Mouse (Mus musculus) MEL (cell line): ENCODE measurements at regions not wholly inside any gene's neighbourhood (a gene's known extent, or its start where the extent isn't known, plus 50 kb on each side); places are given as distances from the start of the nearest gene placed in this dataset.

Experiments
- DNase-seq: peaks from one replicate; pipeline ENCODE4 v3.0.0; 2011; ENCODE audit warnings: low read depth, low spot score
- H3K27ac ChIP-seq: 2 replicates; pipeline ENCODE4 v1.5.1; 2012; ENCODE audit warnings: low read depth, mild to moderate bottlenecking, control low read depth, low read length, moderate library complexity; ENCODE audit not compliant: control insufficient read depth
- H3K27me3 ChIP-seq, 2 experiments: fragments of 150-350 bp in 1 of 2; sonication (generic) in 1 of 2; 2 replicates each; pipeline ENCODE4 v1.6.1; 2012; ENCODE audit warnings: low read length in 2 of 2, mild to moderate bottlenecking in 2 of 2, improper control_type of control experiment in 1 of 2, moderate library complexity in 1 of 2; ENCODE audit not compliant: insufficient read depth in 2 of 2, control insufficient read depth in 1 of 2
- H3K36me3 ChIP-seq, 2 experiments: 2 replicates each; pipeline ENCODE4 v1.6.1; 2012 to 2014; ENCODE audit warnings: low read length in 2 of 2, improper control_type of control experiment in 1 of 2, inconsistent platforms in 1 of 2, mild to moderate bottlenecking in 1 of 2; ENCODE audit not compliant: insufficient read depth in 2 of 2, control insufficient read depth in 1 of 2
- H3K4me1 ChIP-seq, 2 experiments: fragments of 150-350 bp in 1 of 2; sonication (generic) in 1 of 2; 2 replicates each; pipeline ENCODE4 v1.6.1; 2012; ENCODE audit warnings: low read length in 2 of 2, improper control_type of control experiment in 1 of 2, mild to moderate bottlenecking in 1 of 2; ENCODE audit not compliant: insufficient read depth in 2 of 2, control insufficient read depth in 1 of 2
- H3K4me3 ChIP-seq, 2 experiments: fragments of 150-350 bp in 1 of 2; sonication (generic) in 1 of 2; 2 replicates each; pipeline ENCODE4 v1.5.1; 2012; ENCODE audit warnings: low read depth in 2 of 2, low read length in 2 of 2, mild to moderate bottlenecking in 2 of 2, moderate library complexity in 2 of 2, control low read depth in 1 of 2, improper control_type of control experiment in 1 of 2; ENCODE audit not compliant: control insufficient read depth in 1 of 2, insufficient read depth in 1 of 2
- H3K79me2 ChIP-seq: 2 replicates; pipeline ENCODE4 v1.6.1; 2012; ENCODE audit warnings: mild to moderate bottlenecking, low read length, moderate library complexity; ENCODE audit not compliant: control insufficient read depth, poor library complexity, insufficient read depth
- H3K9ac ChIP-seq: 2 replicates; pipeline ENCODE4 v1.6.1; 2012; ENCODE audit warnings: low read depth, mild to moderate bottlenecking, control low read depth, low read length, moderate library complexity; ENCODE audit not compliant: control insufficient read depth, poor library complexity, severe bottlenecking
- H3K9me3 ChIP-seq: fragments of 150-350 bp; sonication (generic); replicated peaks from 2 replicates; pipeline ENCODE4 v1.6.1; 2012; ENCODE audit warnings: mild to moderate bottlenecking, low read length, improper control_type of control experiment, moderate library complexity; ENCODE audit not compliant: insufficient read depth
- CHD1 ChIP-seq: IDR thresholded peaks from 2 replicates; pipeline ENCODE4 v1.6.1; 2012; ENCODE audit warnings: low read depth, mild to moderate bottlenecking, inconsistent platforms, low read length, improper control_type of control experiment
- CHD2 ChIP-seq: IDR thresholded peaks from 2 replicates; pipeline ENCODE4 v1.6.1; 2011; ENCODE audit warnings: low read length, improper control_type of control experiment
- ELF1 ChIP-seq: IDR thresholded peaks from 2 replicates; pipeline ENCODE4 v1.6.1; 2014; ENCODE audit warnings: low read depth, mild to moderate bottlenecking, inconsistent platforms, low read length, improper control_type of control experiment, moderate library complexity
- EP300 ChIP-seq, 2 experiments: IDR thresholded peaks; 2 replicates each; pipeline ENCODE4 v1.6.1; 2011; ENCODE audit warnings: improper control_type of control experiment in 2 of 2, low read length in 2 of 2, low read depth in 1 of 2, mild to moderate bottlenecking in 1 of 2
- ETS1 ChIP-seq: IDR thresholded peaks from 2 replicates; pipeline ENCODE4 v1.6.1; 2012; ENCODE audit warnings: low read depth, mild to moderate bottlenecking, inconsistent platforms, low read length, improper control_type of control experiment, moderate library complexity
- HCFC1 ChIP-seq: IDR thresholded peaks from 2 replicates; pipeline ENCODE4 v1.6.1; 2012; ENCODE audit warnings: low read depth, mild to moderate bottlenecking, inconsistent platforms, low read length, improper control_type of control experiment, moderate library complexity
- MAX ChIP-seq: IDR thresholded peaks from 2 replicates; pipeline ENCODE4 v1.6.1; 2011; ENCODE audit warnings: low read length, improper control_type of control experiment
- MXI1 ChIP-seq: IDR thresholded peaks from 2 replicates; pipeline ENCODE4 v1.6.1; 2011; ENCODE audit warnings: mild to moderate bottlenecking, low read depth, low read length, improper control_type of control experiment
- MYB ChIP-seq: IDR thresholded peaks from 2 replicates; pipeline ENCODE4 v1.6.1; 2011; ENCODE audit warnings: mild to moderate bottlenecking, low read depth, low read length, improper control_type of control experiment
- NRF1 ChIP-seq: IDR thresholded peaks from 2 replicates; pipeline ENCODE4 v1.6.1; 2014; ENCODE audit warnings: low read depth, mild to moderate bottlenecking, inconsistent platforms, low read length, improper control_type of control experiment, moderate library complexity; ENCODE audit not compliant: poor library complexity, insufficient read depth, severe bottlenecking
- POLR2A ChIP-seq, 2 experiments: IDR thresholded peaks; 2 replicates each; pipeline ENCODE4 v1.6.1; 2011 to 2012; ENCODE audit warnings: low read length in 2 of 2, mild to moderate bottlenecking in 2 of 2, control low read depth in 1 of 2, improper control_type of control experiment in 1 of 2, low read depth in 1 of 2, moderate library complexity in 1 of 2; ENCODE audit not compliant: control insufficient read depth in 1 of 2, insufficient read depth in 1 of 2, poor library complexity in 1 of 2
- POLR2AphosphoS2 ChIP-seq: IDR thresholded peaks from 2 replicates; pipeline ENCODE4 v1.6.1; 2011; ENCODE audit warnings: low read length, improper control_type of control experiment
- POLR2AphosphoS5 ChIP-seq: IDR thresholded peaks from 2 replicates; pipeline ENCODE4 v1.6.1; 2012; ENCODE audit warnings: low read depth, borderline replicate concordance, mild to moderate bottlenecking, inconsistent platforms, low read length, moderate library complexity, mixed read lengths
- RAD21 ChIP-seq: IDR thresholded peaks from 2 replicates; pipeline ENCODE4 v1.6.1; 2011; ENCODE audit warnings: mild to moderate bottlenecking, low read depth, low read length, improper control_type of control experiment
- RCOR1 ChIP-seq: IDR thresholded peaks from 2 replicates; pipeline ENCODE4 v1.6.1; 2012; ENCODE audit warnings: low read depth, mild to moderate bottlenecking, inconsistent platforms, low read length, improper control_type of control experiment
- SMC3 ChIP-seq: IDR thresholded peaks from 2 replicates; pipeline ENCODE4 v1.6.1; 2011; ENCODE audit warnings: low read depth, low read length, improper control_type of control experiment
- TAL1 ChIP-seq: IDR thresholded peaks from 2 replicates; pipeline ENCODE4 v1.6.1; 2012; ENCODE audit warnings: mild to moderate bottlenecking, inconsistent platforms, low read length, moderate library complexity, mixed read lengths
- TBP ChIP-seq: IDR thresholded peaks from 2 replicates; pipeline ENCODE4 v1.8.0; 2011; ENCODE audit warnings: low read depth, low read length, improper control_type of control experiment
- TCF12 ChIP-seq: IDR thresholded peaks from 2 replicates; pipeline ENCODE4 v1.6.1; 2014; ENCODE audit warnings: low read depth, mild to moderate bottlenecking, inconsistent platforms, low read length, improper control_type of control experiment, moderate library complexity
- USF1 ChIP-seq: IDR thresholded peaks from 2 replicates; pipeline ENCODE4 v1.6.1; 2014; ENCODE audit warnings: low read depth, mild to moderate bottlenecking, inconsistent platforms, low read length, improper control_type of control experiment, moderate library complexity

DNA sequence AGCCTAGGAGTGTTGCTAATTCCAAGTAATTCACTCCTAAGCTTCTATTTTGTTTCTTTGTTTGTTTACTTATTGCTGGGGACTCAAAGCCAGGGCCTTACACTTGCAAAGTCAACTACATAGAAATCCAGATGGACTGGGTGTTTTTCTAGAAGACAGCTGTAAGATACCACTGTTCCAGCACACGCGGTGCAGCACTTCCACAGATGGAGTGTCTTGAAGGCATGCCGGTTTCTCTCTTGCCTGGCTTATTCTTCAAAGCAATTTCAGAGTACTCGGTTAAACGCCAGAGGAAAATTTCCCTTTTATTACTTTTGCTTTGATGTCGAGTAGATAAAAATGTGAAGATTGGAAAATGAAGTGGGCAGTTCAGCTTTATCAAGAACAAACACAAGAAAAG, 477.4 kb downstream of the Etv1 start:
- no peak for DNase-seq
- Histone ChIP-seq H3K4me1 (no peaks in the 10 kb centered on the region), H3K27ac (no peak overlapping the region), H3K27me3 (no peaks in the 10 kb centered on the region), H3K36me3 (no peaks in the 10 kb centered on the region), H3K9me3 (no peaks in the 10 kb centered on the region), H3K9ac (no peak overlapping the region), H3K4me3 (no peak overlapping the region), H3K79me2 (no peaks in the 10 kb centered on the region)
- TF ChIP-seq RAD21, result no peak
- no peak for TF ChIP-seq POLR2AphosphoS2
- TF ChIP-seq USF1, result no peak

DNA sequence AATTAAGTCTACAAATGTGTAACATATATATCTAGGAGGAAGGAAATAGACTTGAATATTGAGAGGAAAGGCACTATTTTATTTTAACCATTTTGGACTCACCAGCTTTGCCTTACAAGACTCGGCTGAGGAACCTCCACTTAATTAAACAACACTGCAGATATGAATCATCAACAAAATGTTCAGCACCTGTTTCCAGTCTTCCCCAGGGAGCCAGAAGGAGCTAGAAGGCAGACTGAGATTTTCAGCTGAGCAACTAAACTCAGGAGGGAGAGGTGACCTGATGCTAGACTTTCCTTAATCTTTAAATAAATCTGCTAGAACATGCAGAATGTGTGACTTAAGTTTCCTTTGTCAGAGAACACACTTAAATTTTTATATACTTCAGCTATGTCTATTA, 478.4 kb downstream of the Etv1 start:
- H3K4me3 ChIP-seq, result no peak overlapping the region
- H3K9me3 ChIP-seq, result no peaks in the 10 kb centered on the region
- H3K79me2 ChIP-seq, result no peaks in the 10 kb centered on the region
- no peak overlapping the region for H3K27ac ChIP-seq
- TF ChIP-seq TCF12 (no peak), TAL1 (no peak), HCFC1 (no peak), ETS1 (no peak), SMC3 (no peak), MYB (no peak), ELF1 (no peak), POLR2AphosphoS5 (no peak), MAX (no peak), CHD2 (no peak), EP300 (IDR thresholded peaks at IDR 0.05; ENCODE audit: low read depth in 1 of 2, low read length in 2 of 2) (no peak), CHD1 (no peak), POLR2A (IDR thresholded peaks at IDR 0.05; ENCODE audit: control insufficient read depth in 1 of 2, insufficient read depth in 1 of 2, low read depth in 1 of 2, low read length in 2 of 2, poor library complexity in 1 of 2) (no peak), TBP (no peak), MXI1 (no peak)
- H3K27me3 ChIP-seq, result no peaks in the 10 kb centered on the region
- H3K9ac ChIP-seq, result no peak overlapping the region
- no peaks in the 10 kb centered on the region for H3K36me3 ChIP-seq
- no peaks in the 10 kb centered on the region for H3K4me1 ChIP-seq
- DNase-seq, result no peak

GRCm38 (mm10) chr12:39289676-39290075, 510.5 kb downstream of the Etv1 start:
- H3K4me3 ChIP-seq, result no peak overlapping the region
- H3K4me1 ChIP-seq, result no peaks in the 10 kb centered on the region
- H3K27me3 ChIP-seq, result no peaks in the 10 kb centered on the region
- H3K9ac ChIP-seq, result no peak overlapping the region
- no peak for DNase-seq
- no peaks in the 10 kb centered on the region for H3K79me2 ChIP-seq
- H3K27ac ChIP-seq, result no peak overlapping the region
- TF ChIP-seq NRF1 (no peak), RCOR1 (no peak)
- H3K36me3 ChIP-seq, result no peaks in the 10 kb centered on the region
- no peaks in the 10 kb centered on the region for H3K9me3 ChIP-seq
